Mouse (Mus musculus): ENCODE measurements around the gene Smad3. TPM values are rescaled to one million over a fixed set of nuclear protein-coding genes. Genes with fewer than 3 reads are reported as not detected.

Smad3 gene
- polyA plus RNA-seq, 1 experiment from 2014 or later, result 9.0 TPM

GRCm38 (mm10) chr9:63709857-63710256 is 47.9 kb downstream of the Smad3 start:
- DNase-seq (ENCODE audit: low spot score) (no peak), ATAC-seq (ENCODE audit: low FRiP score) (no peak)
- WGBS, result 95% methylated on average over 5 of the region's 5 CpGs
- Histone ChIP-seq H3K27ac (no peak overlapping the region), H3K9me3 (ENCODE audit: control insufficient read depth, low read length) (no peaks in the 10 kb centered on the region), H3K27me3 (ENCODE audit: control insufficient read depth, insufficient read depth, low read length) (no peaks in the 10 kb centered on the region), H3K36me3 (replicated peaks; ENCODE audit: control insufficient read depth, insufficient read depth) (no peaks in the 10 kb centered on the region), H3K9ac (no peak overlapping the region), H3K4me2 (replicated peaks) (no peak overlapping the region), H3K4me1 (replicated peaks; ENCODE audit: control insufficient read depth, insufficient read depth, low read length) (peaks cover 16% of the 10 kb centered on the region), H3K4me3 (replicated peaks; ENCODE audit: low read length) (no peak overlapping the region)

GRCm38 (mm10) chr9:63709266-63709665 is 48.5 kb downstream of the Smad3 start:
- Histone ChIP-seq H3K4me2 (replicated peaks) (no peak overlapping the region), H3K36me3 (replicated peaks; ENCODE audit: control insufficient read depth, insufficient read depth) (no peaks in the 10 kb centered on the region), H3K4me3 (replicated peaks; ENCODE audit: low read length) (no peak overlapping the region), H3K27ac (no peak overlapping the region), H3K27me3 (ENCODE audit: control insufficient read depth, insufficient read depth, low read length) (no peaks in the 10 kb centered on the region), H3K9me3 (ENCODE audit: control insufficient read depth, low read length) (no peaks in the 10 kb centered on the region), H3K9ac (no peak overlapping the region), H3K4me1 (replicated peaks; ENCODE audit: control insufficient read depth, insufficient read depth, low read length) (peaks cover 16% of the 10 kb centered on the region)
- DNase-seq (ENCODE audit: low spot score), result no peak
- no peak for ATAC-seq (ENCODE audit: low FRiP score)

- DNase-seq (ENCODE audit: low spot score) (no peak), ATAC-seq (ENCODE audit: low FRiP score) (no peak)
- H3K9me3 ChIP-seq (ENCODE audit: control insufficient read depth, low read length), result no peaks in the 10 kb centered on the region
- no peak overlapping the region for H3K27ac ChIP-seq
- H3K4me1 ChIP-seq (replicated peaks; ENCODE audit: control insufficient read depth, insufficient read depth, low read length), result peaks cover 16% of the 10 kb centered on the region
- H3K4me3 ChIP-seq (replicated peaks; ENCODE audit: low read length), result no peak overlapping the region
- H3K27me3 ChIP-seq (ENCODE audit: control insufficient read depth, insufficient read depth, low read length), result no peaks in the 10 kb centered on the region
- no peak overlapping the region for H3K9ac ChIP-seq
- H3K4me2 ChIP-seq (replicated peaks), result no peak overlapping the region
- 90% methylated on average over 9 of the region's 9 CpGs for WGBS
- H3K36me3 ChIP-seq (replicated peaks; ENCODE audit: control insufficient read depth, insufficient read depth), result no peaks in the 10 kb centered on the region
These were observed 49.8 kb downstream of the Smad3 start for GRCm38 (mm10) chr9:63707816-63708588.

- Histone ChIP-seq H3K36me3 (replicated peaks; ENCODE audit: control insufficient read depth, insufficient read depth) (no peaks in the 10 kb centered on the region), H3K9ac (no peak overlapping the region), H3K4me1 (replicated peaks; ENCODE audit: control insufficient read depth, insufficient read depth, low read length) (peaks cover 16% of the 10 kb centered on the region), H3K4me3 (replicated peaks; ENCODE audit: low read length) (no peak overlapping the region), H3K9me3 (ENCODE audit: control insufficient read depth, low read length) (no peaks in the 10 kb centered on the region), H3K4me2 (replicated peaks) (no peak overlapping the region), H3K27me3 (ENCODE audit: control insufficient read depth, insufficient read depth, low read length) (no peaks in the 10 kb centered on the region), H3K27ac (no peak overlapping the region)
- no peak for DNase-seq (ENCODE audit: low spot score)
- 18% methylated on average over 9 of the region's 9 CpGs for WGBS
- no peak; the same call in 1 of the 2 replicates for ATAC-seq (ENCODE audit: low FRiP score)
These were observed 51.6 kb downstream of the Smad3 start for GRCm38 (mm10) chr9:63706152-63706733.

- no peak overlapping the region for H3K27ac ChIP-seq
- no peak overlapping the region for H3K9ac ChIP-seq
- H3K27me3 ChIP-seq (ENCODE audit: control insufficient read depth, insufficient read depth, low read length), result no peaks in the 10 kb centered on the region
- no peaks in the 10 kb centered on the region for H3K9me3 ChIP-seq (ENCODE audit: control insufficient read depth, low read length)
- no peak overlapping the region for H3K4me3 ChIP-seq (replicated peaks; ENCODE audit: low read length)
- no peaks in the 10 kb centered on the region for H3K36me3 ChIP-seq (replicated peaks; ENCODE audit: control insufficient read depth, insufficient read depth)
- WGBS, result 71% methylated on average over 6 of the region's 6 CpGs
- DNase-seq (ENCODE audit: low spot score) (no peak), ATAC-seq (ENCODE audit: low FRiP score) (no peak)
- H3K4me1 ChIP-seq (replicated peaks; ENCODE audit: control insufficient read depth, insufficient read depth, low read length), result peaks cover 16% of the 10 kb centered on the region
- H3K4me2 ChIP-seq (replicated peaks), result no peak overlapping the region
These were observed 52.6 kb downstream of the Smad3 start for GRCm38 (mm10) chr9:63704979-63705751.

- H3K4me1 ChIP-seq (replicated peaks; ENCODE audit: control insufficient read depth, insufficient read depth, low read length), result peaks cover 16% of the 10 kb centered on the region
- DNase-seq (ENCODE audit: low spot score) (no peak), ATAC-seq (ENCODE audit: low FRiP score) (no peak)
- no peaks in the 10 kb centered on the region for H3K36me3 ChIP-seq (replicated peaks; ENCODE audit: control insufficient read depth, insufficient read depth)
- WGBS, result 73% methylated on average over 5 of the region's 5 CpGs
- H3K9me3 ChIP-seq (ENCODE audit: control insufficient read depth, low read length), result no peaks in the 10 kb centered on the region
- H3K4me2 ChIP-seq (replicated peaks), result no peak overlapping the region
- H3K9ac ChIP-seq, result no peak overlapping the region
- H3K27ac ChIP-seq, result no peak overlapping the region
- no peaks in the 10 kb centered on the region for H3K27me3 ChIP-seq (ENCODE audit: control insufficient read depth, insufficient read depth, low read length)
- H3K4me3 ChIP-seq (replicated peaks; ENCODE audit: low read length), result no peak overlapping the region
These were observed 53.7 kb downstream of the Smad3 start for GRCm38 (mm10) chr9:63704131-63704530.

GRCm38 (mm10) chr9:63703236-63703785 is 54.5 kb downstream of the Smad3 start:
- no peak overlapping the region for H3K27ac ChIP-seq
- DNase-seq (ENCODE audit: low spot score) (no peak), ATAC-seq (ENCODE audit: low FRiP score) (no peak)
- H3K9ac ChIP-seq, result no peak overlapping the region
- 89% methylated on average over 7 of the region's 7 CpGs for WGBS
- no peaks in the 10 kb centered on the region for H3K27me3 ChIP-seq (ENCODE audit: control insufficient read depth, insufficient read depth, low read length)
- peaks cover 20% of the 10 kb centered on the region for H3K4me1 ChIP-seq (replicated peaks; ENCODE audit: control insufficient read depth, insufficient read depth, low read length)
- no peak overlapping the region for H3K4me3 ChIP-seq (replicated peaks; ENCODE audit: low read length)
- no peaks in the 10 kb centered on the region for H3K36me3 ChIP-seq (replicated peaks; ENCODE audit: control insufficient read depth, insufficient read depth)
- H3K9me3 ChIP-seq (ENCODE audit: control insufficient read depth, low read length), result no peaks in the 10 kb centered on the region
- no peak overlapping the region for H3K4me2 ChIP-seq (replicated peaks)

GRCm38 (mm10) chr9:63702502-63703013 is 55.2 kb downstream of the Smad3 start:
- DNase-seq (ENCODE audit: low spot score) (no peak), ATAC-seq (ENCODE audit: low FRiP score) (no peak)
- Histone ChIP-seq H3K4me1 (replicated peaks; ENCODE audit: control insufficient read depth, insufficient read depth, low read length) (peaks cover 24% of the 10 kb centered on the region), H3K9me3 (ENCODE audit: control insufficient read depth, low read length) (no peaks in the 10 kb centered on the region), H3K27me3 (ENCODE audit: control insufficient read depth, insufficient read depth, low read length) (no peaks in the 10 kb centered on the region), H3K9ac (no peak overlapping the region), H3K36me3 (replicated peaks; ENCODE audit: control insufficient read depth, insufficient read depth) (no peaks in the 10 kb centered on the region), H3K4me2 (replicated peaks) (no peak overlapping the region), H3K4me3 (replicated peaks; ENCODE audit: low read length) (no peak overlapping the region), H3K27ac (no peak overlapping the region)
- 64% methylated on average over 16 of the region's 16 CpGs for WGBS

- Histone ChIP-seq H3K9me3 (ENCODE audit: control insufficient read depth, low read length) (no peaks in the 10 kb centered on the region), H3K9ac (no peak overlapping the region), H3K4me2 (replicated peaks) (no peak overlapping the region), H3K4me1 (replicated peaks; ENCODE audit: control insufficient read depth, insufficient read depth, low read length) (peaks cover 24% of the 10 kb centered on the region), H3K36me3 (replicated peaks; ENCODE audit: control insufficient read depth, insufficient read depth) (no peaks in the 10 kb centered on the region), H3K27ac (no peak overlapping the region), H3K27me3 (ENCODE audit: control insufficient read depth, insufficient read depth, low read length) (no peaks in the 10 kb centered on the region), H3K4me3 (replicated peaks; ENCODE audit: low read length) (no peak overlapping the region)
- 94% methylated on average over 4 of the region's 4 CpGs for WGBS
- no peak for ATAC-seq (ENCODE audit: low FRiP score)
- DNase-seq (ENCODE audit: low spot score), result no peak
These were observed 55.9 kb downstream of the Smad3 start for GRCm38 (mm10) chr9:63701957-63702309.
